Mouse (Mus musculus) erythroblast, adult 5-6 weeks (primary cell): ENCODE measurements around the gene Tia1. TPM values are rescaled to one million over a fixed set of nuclear protein-coding genes. Genes with fewer than 3 reads are reported as not detected.

ENCODE experiments used
- ATAC-seq: replicated peaks from 2 replicates; pipeline ENCODE4 v1.8.0; 2016; ENCODE audit warnings: moderate number of reproducible peaks, mild to moderate bottlenecking, moderate TSS enrichment, inconsistent platforms; ENCODE audit not compliant: poor library complexity, low FRiP score, severe bottlenecking
- total RNA-seq, 2 experiments: library from RNA; stranded (forward) in 1 of 2; stranded (reverse) in 1 of 2; fragments of 150-400 nt in 1 of 2; fragments of 200-764, 138-1000 nt in 1 of 2; gene quantifications; 2 replicates each; pipeline versions ENCODE4 v1.2.3 to v1.2.4; 2015 to 2017; ENCODE audit warnings: low replicate concordance in 2 of 2

Tia1 gene
- total RNA-seq, 2 experiments from 2014 or later, result 16.2 to 36.5 TPM

DNA sequence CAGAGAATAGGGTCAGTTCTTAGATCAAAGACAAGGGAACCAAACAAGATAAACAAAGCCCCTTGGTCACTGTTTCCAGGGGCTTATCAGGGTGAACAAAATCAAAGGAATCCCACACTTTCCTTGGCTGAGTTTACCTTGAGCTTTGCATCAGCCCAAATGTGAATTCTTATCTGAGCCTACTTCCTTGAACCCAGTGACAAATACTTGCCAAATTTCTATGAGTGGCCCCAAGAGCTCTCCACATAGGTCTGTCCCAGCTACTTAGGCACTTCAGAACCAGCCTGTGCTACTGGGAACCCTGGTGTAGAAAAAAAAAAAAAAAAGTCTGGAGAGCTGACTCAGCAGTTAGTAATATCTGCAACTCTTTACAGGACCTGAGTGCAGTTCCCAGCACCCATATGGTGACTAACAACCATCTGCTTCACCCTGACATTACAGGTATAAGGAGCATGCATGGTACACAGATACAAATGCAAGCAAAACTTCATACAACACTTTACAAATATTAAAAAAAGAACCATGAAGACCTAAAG is 70.7 kb downstream of the Tia1 start:
- ATAC-seq, result no peak

DNA sequence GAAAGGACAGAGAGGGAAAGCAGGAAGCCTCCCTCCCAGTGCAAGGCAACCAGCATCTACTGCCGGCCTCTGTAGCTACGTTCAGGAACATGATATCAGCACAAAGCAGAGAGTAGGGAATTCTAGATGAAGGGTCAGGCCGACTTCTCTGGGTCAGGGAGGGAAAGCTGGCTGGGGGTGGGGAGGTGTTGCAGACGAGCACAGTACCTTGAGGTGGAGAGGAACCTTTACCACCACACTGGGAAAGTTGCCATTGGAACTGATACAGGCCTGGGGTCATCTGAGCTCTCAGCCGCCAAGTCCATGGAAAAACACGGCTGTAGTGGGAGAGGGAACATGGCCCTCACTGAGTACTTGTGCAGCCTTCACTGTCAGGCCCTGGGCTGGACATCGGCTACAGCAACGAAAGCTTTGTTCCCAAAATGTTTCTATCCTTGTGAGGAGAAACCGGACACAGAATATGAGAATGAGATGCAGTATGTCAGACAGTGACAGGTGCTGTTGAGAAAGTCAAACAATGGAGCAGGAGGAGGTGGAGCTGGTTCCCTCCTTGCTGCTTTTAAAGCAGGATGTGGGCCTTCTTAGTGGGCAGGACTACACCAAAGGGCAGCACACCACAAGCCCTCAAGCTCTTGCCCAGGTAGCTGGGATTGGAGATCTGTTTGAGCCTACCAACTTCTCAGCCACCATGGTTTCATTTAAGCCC is 71.6 kb downstream of the Tia1 start:
- no peak for ATAC-seq

DNA sequence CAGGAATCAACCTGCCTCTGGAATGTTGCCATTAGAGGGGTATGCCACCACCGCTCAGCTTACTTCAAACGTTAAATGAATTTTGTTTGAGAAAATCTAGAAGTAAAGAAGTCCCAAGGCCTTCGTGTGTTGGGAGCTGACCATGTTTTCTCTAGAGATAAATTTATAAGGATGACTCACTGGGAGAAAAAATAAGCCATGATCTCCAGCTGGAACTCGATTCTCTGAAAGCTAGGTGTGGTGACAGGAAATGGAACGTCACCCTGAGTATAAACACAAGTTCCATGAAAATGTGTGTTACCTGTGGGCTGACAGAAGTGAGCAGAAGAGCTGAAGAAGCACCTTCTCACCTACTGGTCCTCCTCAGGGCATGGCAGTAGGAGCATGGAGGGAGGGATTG is 72.9 kb downstream of the Tia1 start:
- no peak for ATAC-seq

DNA sequence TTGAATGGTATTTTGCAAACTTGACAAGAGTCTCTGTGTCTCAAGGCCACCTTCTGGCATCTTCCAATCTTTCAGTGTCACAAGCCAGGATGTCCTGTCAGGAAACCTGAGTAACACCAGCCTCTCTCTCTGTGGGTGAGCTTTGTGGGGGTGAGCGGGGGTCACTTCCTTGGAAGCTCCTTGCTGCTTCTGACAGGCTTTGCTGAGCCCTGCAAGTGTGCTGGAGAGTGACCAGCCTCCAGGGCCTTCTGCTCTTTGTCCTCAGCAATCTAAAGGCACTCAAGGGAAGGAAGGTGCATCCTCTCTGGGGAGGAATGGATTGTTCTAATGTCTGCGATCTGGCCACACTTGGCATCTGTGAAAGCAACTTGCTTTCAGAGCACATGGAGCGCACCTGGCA is 75.3 kb downstream of the Tia1 start:
- ATAC-seq, result no peak

DNA sequence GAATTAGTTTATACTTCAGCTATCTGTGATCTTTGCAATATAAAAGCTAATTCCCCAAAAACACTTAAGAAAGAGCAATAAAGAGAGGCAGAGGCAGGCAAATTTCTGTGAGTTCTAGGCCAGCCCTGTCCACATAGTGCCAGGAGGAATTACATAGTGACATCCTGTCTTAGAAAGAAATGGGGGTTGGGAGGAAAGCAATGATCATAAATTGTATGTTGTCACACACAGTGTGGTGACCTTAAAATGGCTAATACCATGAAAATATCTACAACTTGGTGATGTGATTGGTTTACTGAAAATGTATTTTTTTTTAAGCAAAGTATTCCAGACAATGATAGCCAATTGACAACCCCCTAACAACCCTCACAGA is 75.8 kb downstream of the Tia1 start:
- no peak for ATAC-seq

DNA sequence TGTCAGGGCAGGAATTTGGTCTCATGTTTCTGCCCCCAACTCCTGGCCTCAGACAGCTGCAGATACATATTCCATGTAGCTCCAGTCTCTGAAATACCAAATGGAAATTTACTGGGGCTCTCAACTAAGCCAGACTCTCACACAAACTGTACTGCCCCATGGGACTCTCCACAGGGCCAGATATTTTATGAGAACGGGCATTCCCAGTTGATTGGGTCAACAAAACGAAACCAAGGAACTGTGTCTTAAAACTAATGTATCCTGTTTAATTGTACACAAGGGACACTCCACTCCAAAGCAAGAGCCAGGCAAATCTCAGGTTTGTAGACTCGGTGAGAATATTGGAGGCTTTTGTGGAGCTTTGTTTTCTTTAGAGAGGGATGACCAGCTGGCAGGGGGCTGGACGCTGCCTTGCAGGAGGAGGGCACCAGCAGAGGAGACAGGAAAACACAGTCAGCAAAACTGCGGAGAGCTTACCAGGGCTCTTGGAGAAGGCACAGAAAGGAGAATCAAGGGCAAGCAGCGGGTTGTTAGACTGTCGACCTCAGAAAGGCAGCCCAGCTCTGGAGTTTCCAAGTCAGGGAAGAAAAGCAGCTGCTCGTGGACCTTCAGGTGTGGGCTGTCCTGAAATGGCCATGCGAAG is 76.3 kb downstream of the Tia1 start:
- ATAC-seq, result peak; percentile 43; the same call in 1 of the 2 replicates

DNA sequence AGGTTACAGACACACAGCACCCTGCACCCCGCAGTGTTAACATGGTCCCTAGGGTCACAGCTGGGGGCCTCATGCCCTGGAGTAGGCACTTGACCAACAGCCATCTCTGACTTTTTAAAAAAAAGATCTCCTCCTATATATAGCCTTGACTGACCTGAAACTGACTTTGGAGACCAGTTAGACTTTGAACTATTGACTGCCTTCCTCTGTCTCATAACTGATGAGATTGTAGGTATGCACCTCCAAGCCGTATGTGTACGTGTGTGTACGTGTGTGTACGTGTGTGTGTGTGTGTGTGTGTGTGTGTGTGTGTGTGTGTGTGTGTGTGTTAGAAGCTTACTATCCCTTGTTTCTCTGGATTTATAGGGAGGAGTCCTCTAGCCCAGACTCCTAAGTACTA is 77.9 kb downstream of the Tia1 start:
- no peak for ATAC-seq

Other genes with a start within 250 kb of the Tia1 start
- not detected in 2 replicates for gene Tgfa, start 209.0 kb upstream of the Tia1 start, total RNA-seq (2015; ENCODE audit: low replicate concordance)
- not detected in 2 replicates for gene Tgfa, start 209.0 kb upstream of the Tia1 start, total RNA-seq (2017; ENCODE audit: low replicate concordance)
- gene Fam136a, start 38.6 kb upstream of the Tia1 start, total RNA-seq (2015; ENCODE audit: low replicate concordance), result 1.5 and 6.7 TPM in 2 replicates
- gene Fam136a, start 38.6 kb upstream of the Tia1 start, total RNA-seq (2017; ENCODE audit: low replicate concordance), result 6.6 and 8.1 TPM in 2 replicates
- 41.4 and 60.7 TPM in 2 replicates for gene Snrpg, start 32.9 kb upstream of the Tia1 start, total RNA-seq (2015; ENCODE audit: low replicate concordance)
- gene Snrpg, start 32.9 kb upstream of the Tia1 start, total RNA-seq (2017; ENCODE audit: low replicate concordance), result 11.2 and 26.3 TPM in 2 replicates
- gene Pcyox1, start 7.1 kb upstream of the Tia1 start, total RNA-seq (2015; ENCODE audit: low replicate concordance), result 3.1 and 9.4 TPM in 2 replicates
- gene Pcyox1, start 7.1 kb upstream of the Tia1 start, total RNA-seq (2017; ENCODE audit: low replicate concordance), result 14.9 and 22.7 TPM in 2 replicates
- gene Gm44790, start 22.4 kb downstream of the Tia1 start, total RNA-seq (2015; ENCODE audit: low replicate concordance), result not detected in 2 replicates
- not detected in 2 replicates for gene Gm44790, start 22.4 kb downstream of the Tia1 start, total RNA-seq (2017; ENCODE audit: low replicate concordance)
- 22.5 and 28.2 TPM in 2 replicates for gene C87436, start 34.2 kb downstream of the Tia1 start, total RNA-seq (2015; ENCODE audit: low replicate concordance)
- 13.7 and 26.9 TPM in 2 replicates for gene C87436, start 34.2 kb downstream of the Tia1 start, total RNA-seq (2017; ENCODE audit: low replicate concordance)
- 83.2 and 88.2 TPM in 2 replicates for gene Pcbp1, start 122.1 kb downstream of the Tia1 start, total RNA-seq (2015; ENCODE audit: low replicate concordance)
- gene Pcbp1, start 122.1 kb downstream of the Tia1 start, total RNA-seq (2017; ENCODE audit: low replicate concordance), result 20.1 and 35.3 TPM in 2 replicates
- 6.1 and 10.2 TPM in 2 replicates for gene Asprv1, start 223.9 kb downstream of the Tia1 start, total RNA-seq (2015; ENCODE audit: low replicate concordance)
- 0.28 and 1.4 TPM in 2 replicates for gene Asprv1, start 223.9 kb downstream of the Tia1 start, total RNA-seq (2017; ENCODE audit: low replicate concordance)